Mouse (Mus musculus): ENCODE data around the gene Dars.
"Not testable (repeated sequence)": the region's sequence is repeated elsewhere in the genome, so short reads cannot be mapped to it uniquely, and the experiment has no call there.

Gene Dars

GRCm38 (mm10) chr1:128337708-128338320 lies 79.4 kb downstream of the Dars start:
- DNase-seq (ENCODE audit: low read depth): no peak

- DNase-seq (ENCODE audit: low read depth): no peak
Measured at GRCm38 (mm10) chr1:128330313-128330712, 86.9 kb downstream of the Dars start.

GRCm38 (mm10) chr1:128328218-128328617 lies 89.0 kb downstream of the Dars start, which contains the start of gene Lct:
Gene Lct (minus strand): TSS chr1:128328318.
- no peak for DNase-seq (ENCODE audit: low read depth)

- no peak for DNase-seq (ENCODE audit: low read depth)
Measured at GRCm38 (mm10) chr1:128327165-128327564, 90.0 kb downstream of the Dars start.

GRCm38 (mm10) chr1:128324776-128325175 lies 92.4 kb downstream of the Dars start:
- no peak for DNase-seq (ENCODE audit: low read depth)

- no peak for DNase-seq (ENCODE audit: low read depth)
Measured at GRCm38 (mm10) chr1:128323026-128323643, 94.0 kb downstream of the Dars start.

GRCm38 (mm10) chr1:128319266-128319665 lies 97.9 kb downstream of the Dars start:
- not testable (repeated sequence) for DNase-seq (ENCODE audit: low read depth)

- no peak for DNase-seq (ENCODE audit: low read depth)
Measured at GRCm38 (mm10) chr1:128314665-128315064, 102.5 kb downstream of the Dars start.

All from fibroblast of lung, adult 2 months (primary cell).